In genomic region chr7:121763328-121763727, GRCm38 (mm10) we compare ENCODE assay signal across 22 mouse cellular contexts. TPM values are rescaled to one million over a fixed set of nuclear protein-coding genes. Genes with fewer than 3 reads are reported as not detected.
"Had no signal": no experiment of that assay in that cellular context is flagged by ENCODE, and none has a peak within 500 bp of the region (broad histone marks: within the 10 kb centered on the region; RNA-seq: fewer than 3 reads in every experiment).

No protein-coding gene starts in this region.

- H3K4me2 ChIP-seq: liver, embryonic 11.5 days; liver, embryonic 13.5 days; liver, embryonic 15.5 days; lung, embryonic 14.5 days; midbrain, embryonic 12.5 days; neural tube, embryonic 13.5 days; neural tube, embryonic 15.5 days had no signal

- H3K9me3 ChIP-seq: liver, embryonic 13.5 days; liver, embryonic 15.5 days; midbrain, embryonic 10.5 days; midbrain, embryonic 12.5 days; neural tube, embryonic 13.5 days; neural tube, embryonic 15.5 days had no signal

- H3K27me3 ChIP-seq: liver, embryonic 13.5 days; liver, embryonic 15.5 days; midbrain, embryonic 12.5 days; neural tube, embryonic 13.5 days; neural tube, embryonic 15.5 days had no signal

- H3K9ac ChIP-seq: liver, embryonic 13.5 days; liver, embryonic 15.5 days; lung, embryonic 14.5 days; midbrain, embryonic 12.5 days; neural tube, embryonic 13.5 days; neural tube, embryonic 15.5 days had no signal

- H3K27ac ChIP-seq: liver, embryonic 13.5 days; liver, embryonic 15.5 days; midbrain, embryonic 10.5 days; midbrain, embryonic 12.5 days; neural tube, embryonic 13.5 days; neural tube, embryonic 15.5 days had no signal

- H3K4me1 ChIP-seq: liver, embryonic 13.5 days; liver, embryonic 15.5 days; midbrain, embryonic 10.5 days; midbrain, embryonic 12.5 days; neural tube, embryonic 13.5 days; neural tube, embryonic 15.5 days had no signal

- ATAC-seq: midbrain, embryonic 16.5 days had no signal

- H3K36me3 ChIP-seq: liver, embryonic 13.5 days; liver, embryonic 15.5 days; midbrain, embryonic 10.5 days; midbrain, embryonic 12.5 days; neural tube, embryonic 13.5 days; neural tube, embryonic 15.5 days had no signal

- H3K4me3 ChIP-seq: liver, embryonic 13.5 days; liver, embryonic 15.5 days; midbrain, embryonic 10.5 days; midbrain, embryonic 12.5 days; myocyte; neural tube, embryonic 13.5 days; neural tube, embryonic 15.5 days had no signal

- DNase-seq: liver, embryonic 13.5 days; lung, embryonic 14.5 days; lung, postnatal 10 days; lung, postnatal 4 days; midbrain, embryonic 14.5 days; retina, postnatal 1 day; right cerebral cortex, adult 18-20 months; right cerebral cortex, postnatal 25 days; right cerebral cortex, postnatal 4 days; spleen, adult 18-20 months; thymus, adult 18-20 months; thymus, postnatal 14 days; thymus, postnatal 36 days had no signal

RNA-seq across cellular contexts. Expression of gene Scnn1g, which starts 29.0 kb away (rescaled TPM):
- polyA plus RNA-seq: liver, embryonic 11.5 days; liver, embryonic 13.5 days; liver, embryonic 15.5 days; midbrain, embryonic 12.5 days; midbrain, embryonic 14.5 days; midbrain, embryonic 16.5 days; myocyte; neural tube, embryonic 13.5 days; neural tube, embryonic 15.5 days; small intestine, adult 2 months had no signal
